Mouse (Mus musculus) heart, embryonic 16.5 days (tissue): ENCODE results near the gene Wwox. TPM values are rescaled to one million over a fixed set of nuclear protein-coding genes. Genes with fewer than 3 reads are reported as not detected.

ENCODE experiments used
- ATAC-seq: fragments of 200-750 bp; cut with Nextera tagmentation; replicated peaks from 2 replicates; pipeline ENCODE4 v1.8.0; 2017; ENCODE audit warnings: moderate number of reproducible peaks; ENCODE audit not compliant: insufficient read depth, low FRiP score; ENCODE audit errors: extremely low read depth
- H3K27ac ChIP-seq: fragments of 300-500 bp; sonication (generic); 2 replicates; pipeline ENCODE4 v1.5.1; 2014; ENCODE audit warnings: mild to moderate bottlenecking, low read length, control low read depth, moderate library complexity
- H3K27me3 ChIP-seq: fragments of 300-500 bp; sonication (generic); 2 replicates; pipeline ENCODE4 v1.6.1; 2014; ENCODE audit warnings: low read length, mixed read lengths; ENCODE audit not compliant: control insufficient read depth, insufficient read depth
- H3K36me3 ChIP-seq: fragments of 300-500 bp; sonication (generic); 2 replicates; pipeline ENCODE4 v1.6.1; 2014; ENCODE audit not compliant: control insufficient read depth, insufficient read depth
- H3K4me1 ChIP-seq: fragments of 300-500 bp; sonication (generic); 2 replicates; pipeline ENCODE4 v1.6.1; 2014; ENCODE audit warnings: low read length, mixed read lengths; ENCODE audit not compliant: control insufficient read depth, insufficient read depth
- H3K4me2 ChIP-seq: fragments of 300-500 bp; sonication (generic); 2 replicates; pipeline ENCODE4 v1.6.1; 2014; ENCODE audit warnings: low read depth, mild to moderate bottlenecking, control low read depth, low read length
- H3K4me3 ChIP-seq: fragments of 300-500 bp; sonication (generic); 2 replicates; pipeline ENCODE4 v1.5.1; 2014; ENCODE audit warnings: mild to moderate bottlenecking, control low read depth, low read length
- H3K9ac ChIP-seq: fragments of 300-500 bp; sonication (generic); 2 replicates; pipeline ENCODE4 v1.6.1; 2014; ENCODE audit warnings: low read length, control low read depth
- H3K9me3 ChIP-seq: fragments of 300-500 bp; sonication (generic); replicated peaks from 2 replicates; pipeline ENCODE4 v1.6.1; 2016; ENCODE audit warnings: low read length; ENCODE audit not compliant: control insufficient read depth
- WGBS: fragments of 180-500 bp; shearing (Covaris S2); extraction: QIAGEN DNeasy Blood & Tissue Kit; methylation state at CpG from one replicate; pipeline ENCODE4 v1.1.7; 2014; 5-methylcytosine and 5-hydroxymethylcytosine counted together
- polyA plus RNA-seq: library from polyadenylated mRNA; unstranded; fragments of >200 nt; fragmentation: Nextera tagmentation; extraction: Ambion mirVana; gene quantifications from 2 replicates; pipeline ENCODE4 v1.2.1, GENCODE M21; 2015

The Wwox gene
- polyA plus RNA-seq, 1 experiment from 2014 or later = 12.8 TPM

DNA sequence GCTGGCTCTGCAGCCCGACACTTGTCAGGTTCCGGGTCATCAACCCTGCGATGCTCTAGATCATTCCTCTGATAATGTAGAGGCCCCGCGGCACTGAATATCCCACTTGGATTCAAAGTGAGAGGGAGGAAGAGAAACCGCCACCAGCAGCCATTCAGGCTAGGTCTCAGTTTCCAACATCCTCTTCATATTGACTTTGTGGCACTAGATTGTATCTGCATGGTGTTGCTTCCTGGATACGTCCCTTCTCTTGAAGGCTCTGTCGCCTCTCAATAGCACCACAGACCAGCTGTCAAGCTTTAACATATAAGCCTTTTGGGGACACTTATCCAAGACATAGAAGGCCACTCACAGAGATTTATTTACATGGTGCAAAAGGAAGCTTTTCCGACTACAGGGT lies 502.2 kb downstream of the Wwox start:
- H3K27ac ChIP-seq = no peak overlapping the region
- H3K9me3 ChIP-seq = no peaks in the 10 kb centered on the region
- H3K36me3 ChIP-seq = no peaks in the 10 kb centered on the region
- no peaks in the 10 kb centered on the region for H3K27me3 ChIP-seq
- H3K4me2 ChIP-seq = no peak overlapping the region
- H3K4me3 ChIP-seq = no peak overlapping the region
- H3K9ac ChIP-seq = no peak overlapping the region
- peaks cover 5% of the 10 kb centered on the region; the same call in 1 of the 2 replicates for H3K4me1 ChIP-seq
- WGBS = 64% methylated on average over 9 of the region's 9 CpGs
- no peak for ATAC-seq

- no peak overlapping the region for H3K4me3 ChIP-seq
- no peak overlapping the region for H3K4me2 ChIP-seq
- H3K36me3 ChIP-seq = no peaks in the 10 kb centered on the region
- no peaks in the 10 kb centered on the region for H3K27me3 ChIP-seq
- H3K27ac ChIP-seq = no peak overlapping the region
- WGBS = 64% methylated on average over 6 of the region's 6 CpGs
- H3K9me3 ChIP-seq = no peaks in the 10 kb centered on the region
- no peak for ATAC-seq
- no peak overlapping the region for H3K9ac ChIP-seq
- no peaks in the 10 kb centered on the region for H3K4me1 ChIP-seq
These were observed 508.5 kb downstream of the Wwox start for GRCm38 (mm10) chr8:114947921-114948320.

- Histone ChIP-seq H3K27ac (no peak overlapping the region), H3K4me1 (0 out of 2 replicates have a peak, but pooled peaks cover 2% of the 10 kb centered on the region), H3K9ac (no peak overlapping the region), H3K9me3 (no peaks in the 10 kb centered on the region), H3K4me2 (no peak overlapping the region), H3K27me3 (no peaks in the 10 kb centered on the region), H3K36me3 (no peaks in the 10 kb centered on the region), H3K4me3 (no peak overlapping the region)
- 79% methylated on average over 8 of the region's 8 CpGs for WGBS
- no peak for ATAC-seq
These were observed 517.1 kb downstream of the Wwox start for GRCm38 (mm10) chr8:114956377-114957168.

DNA sequence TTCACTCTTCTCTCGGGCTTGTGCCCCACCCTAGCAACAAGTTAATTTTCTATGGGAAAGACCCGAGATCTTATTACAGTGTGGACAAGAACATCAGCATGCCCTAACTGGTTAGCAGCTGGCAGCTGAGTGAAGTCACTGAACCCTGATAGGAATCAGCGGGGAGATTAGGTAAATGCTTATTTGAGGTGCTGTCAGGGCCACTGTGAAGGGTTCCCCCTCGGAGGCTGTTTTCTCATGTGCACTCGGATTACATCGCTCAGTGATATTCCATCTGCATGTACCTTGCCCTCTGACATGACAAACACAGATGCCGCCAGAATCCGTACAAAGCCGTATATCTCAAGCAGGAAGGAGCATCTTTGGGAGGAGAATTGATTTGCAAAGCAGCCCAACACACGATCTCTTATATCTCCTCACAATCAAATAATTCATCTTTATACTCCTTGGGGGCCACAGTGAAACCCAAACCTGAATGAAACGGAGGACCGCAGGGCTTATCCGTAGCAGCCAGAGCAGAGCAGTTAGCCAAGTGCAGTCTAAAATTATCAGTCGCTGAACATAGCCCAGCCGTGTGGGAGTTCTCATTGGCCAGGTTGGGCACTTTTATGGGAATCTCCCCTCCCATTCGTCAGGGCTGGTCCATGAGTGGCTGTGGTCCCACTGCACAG lies 519.1 kb downstream of the Wwox start:
- no peak overlapping the region for H3K4me2 ChIP-seq
- no peak overlapping the region for H3K4me3 ChIP-seq
- no peaks in the 10 kb centered on the region for H3K36me3 ChIP-seq
- H3K4me1 ChIP-seq = peaks cover 6% of the 10 kb centered on the region
- no peak; the same call in 1 of the 2 replicates for ATAC-seq
- no peak overlapping the region for H3K27ac ChIP-seq
- H3K9ac ChIP-seq = no peak overlapping the region
- H3K9me3 ChIP-seq = no peaks in the 10 kb centered on the region
- 68% methylated on average over 16 of the region's 16 CpGs for WGBS
- no peaks in the 10 kb centered on the region for H3K27me3 ChIP-seq

DNA sequence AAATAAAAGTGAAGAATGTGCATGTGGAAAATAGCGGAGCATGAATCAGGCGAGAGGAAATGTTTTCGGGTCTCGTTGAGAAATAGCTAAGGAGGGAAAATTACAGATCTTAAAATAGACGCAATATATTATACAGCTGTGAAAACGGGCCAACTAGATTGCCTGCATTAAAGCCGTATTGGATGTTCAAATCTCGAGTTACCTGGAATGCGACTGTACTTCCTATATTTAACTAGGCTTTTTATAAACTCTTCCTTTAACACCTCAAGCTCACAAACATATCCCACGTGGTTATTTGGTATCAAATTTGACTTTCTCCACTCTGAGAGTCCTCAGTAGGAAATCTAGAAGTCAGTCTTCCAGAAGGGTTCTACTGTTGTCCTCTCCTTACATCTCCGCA lies 520.0 kb downstream of the Wwox start:
- Histone ChIP-seq H3K27me3 (no peaks in the 10 kb centered on the region), H3K4me3 (no peak overlapping the region), H3K4me1 (peaks cover 6% of the 10 kb centered on the region), H3K36me3 (no peaks in the 10 kb centered on the region), H3K9me3 (no peaks in the 10 kb centered on the region), H3K27ac (no peak overlapping the region), H3K9ac (no peak overlapping the region), H3K4me2 (no peak overlapping the region)
- WGBS = 79% methylated on average over 11 of the region's 11 CpGs
- no peak for ATAC-seq

- WGBS = 26% methylated on average over 1 of the region's 1 CpGs
- Histone ChIP-seq H3K4me3 (no peak overlapping the region), H3K36me3 (no peaks in the 10 kb centered on the region), H3K27me3 (no peaks in the 10 kb centered on the region), H3K27ac (no peak overlapping the region), H3K9ac (no peak overlapping the region), H3K4me2 (no peak overlapping the region), H3K4me1 (peaks cover 4% of the 10 kb centered on the region), H3K9me3 (0 out of 2 replicates have a peak, but pooled peaks cover 4% of the 10 kb centered on the region)
- no peak for ATAC-seq
These were observed 523.0 kb downstream of the Wwox start for GRCm38 (mm10) chr8:114962494-114962893.

DNA sequence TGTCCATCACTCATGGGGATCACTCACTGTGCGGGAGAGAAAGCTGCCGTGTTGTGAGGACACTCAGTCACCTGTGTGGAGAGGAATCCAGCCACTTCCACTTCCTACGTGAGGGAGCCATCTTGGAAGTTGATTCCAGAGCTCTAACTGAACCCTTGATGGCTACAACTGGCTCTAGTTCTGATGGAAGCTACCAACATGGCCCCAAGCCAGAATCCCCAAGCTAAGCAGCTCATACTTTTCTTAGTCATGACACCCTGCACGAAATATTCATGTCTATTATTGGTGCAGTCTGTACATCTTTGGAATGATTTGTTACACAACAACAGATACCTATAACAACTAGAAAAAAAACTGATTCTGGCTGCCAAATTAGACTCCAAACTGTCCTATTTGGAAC lies 523.8 kb downstream of the Wwox start:
- Histone ChIP-seq H3K4me1 (peaks cover 4% of the 10 kb centered on the region), H3K9me3 (0 out of 2 replicates have a peak, but pooled peaks cover 4% of the 10 kb centered on the region), H3K27ac (no peak overlapping the region), H3K4me2 (no peak overlapping the region), H3K27me3 (no peaks in the 10 kb centered on the region), H3K4me3 (no peak overlapping the region), H3K9ac (no peak overlapping the region), H3K36me3 (no peaks in the 10 kb centered on the region)
- WGBS = 84% methylated on average over 4 of the region's 4 CpGs
- ATAC-seq = no peak

DNA sequence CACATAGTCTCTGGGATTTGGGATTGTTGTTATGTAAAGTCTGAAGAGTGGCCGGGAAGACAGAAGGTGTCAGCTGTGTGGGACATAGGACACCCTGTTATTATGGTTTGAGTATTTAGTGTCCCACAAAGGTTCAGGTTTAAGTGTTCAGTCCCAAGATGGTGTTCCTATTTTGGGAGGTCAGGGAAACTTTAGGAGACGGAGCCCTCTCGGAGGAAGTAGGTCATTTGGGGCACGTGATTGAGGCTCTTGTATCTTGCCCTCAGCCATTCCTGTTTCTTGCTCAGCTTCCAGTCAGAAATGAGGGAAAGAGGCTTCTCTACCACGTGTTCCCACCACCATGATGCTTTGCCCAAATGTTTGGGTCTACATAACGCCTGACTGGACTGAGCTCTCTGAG lies 524.8 kb downstream of the Wwox start:
- no peaks in the 10 kb centered on the region for H3K27me3 ChIP-seq
- ATAC-seq = no peak
- H3K9me3 ChIP-seq = 0 out of 2 replicates have a peak, but pooled peaks cover 6% of the 10 kb centered on the region
- no peak overlapping the region for H3K9ac ChIP-seq
- H3K36me3 ChIP-seq = no peaks in the 10 kb centered on the region
- no peak overlapping the region for H3K4me2 ChIP-seq
- H3K4me1 ChIP-seq = peaks cover 4% of the 10 kb centered on the region
- H3K4me3 ChIP-seq = no peak overlapping the region
- WGBS = 85% methylated on average over 6 of the region's 6 CpGs
- H3K27ac ChIP-seq = no peak overlapping the region

DNA sequence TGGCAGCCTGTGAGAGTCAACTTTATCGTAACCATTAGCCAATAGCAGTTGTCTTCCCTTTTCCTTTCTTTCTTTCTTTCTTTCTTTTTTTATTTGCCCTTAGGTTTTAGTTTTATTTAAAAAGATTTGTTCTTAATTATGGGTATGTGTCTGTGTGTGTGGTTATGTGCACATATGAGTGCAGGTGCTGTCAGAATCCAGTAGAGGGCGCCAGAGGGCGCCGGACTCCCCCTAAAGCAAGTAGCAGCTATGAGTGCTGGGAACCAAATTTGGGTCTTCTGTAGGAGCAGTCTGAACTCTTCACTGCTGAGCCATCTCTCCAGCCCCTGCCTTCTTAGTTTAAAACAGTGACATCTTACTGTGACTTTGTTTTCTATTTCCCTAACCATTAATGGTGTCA lies 529.4 kb downstream of the Wwox start:
- Histone ChIP-seq H3K36me3 (no peaks in the 10 kb centered on the region), H3K9me3 (0 out of 2 replicates have a peak, but pooled peaks cover 6% of the 10 kb centered on the region), H3K27ac (no peak overlapping the region), H3K4me3 (no peak overlapping the region), H3K4me1 (peaks cover 15% of the 10 kb centered on the region), H3K9ac (no peak overlapping the region), H3K4me2 (no peak overlapping the region), H3K27me3 (no peaks in the 10 kb centered on the region)
- no peak for ATAC-seq
- WGBS = 81% methylated on average over 4 of the region's 4 CpGs
